Mouse (Mus musculus) right cerebral cortex, postnatal 14 days (tissue): ENCODE results near the gene Schip1.

Experiments used
- DNase-seq: peaks from one replicate; pipeline ENCODE4 v3.0.0; 2022

Schip1 gene

DNA sequence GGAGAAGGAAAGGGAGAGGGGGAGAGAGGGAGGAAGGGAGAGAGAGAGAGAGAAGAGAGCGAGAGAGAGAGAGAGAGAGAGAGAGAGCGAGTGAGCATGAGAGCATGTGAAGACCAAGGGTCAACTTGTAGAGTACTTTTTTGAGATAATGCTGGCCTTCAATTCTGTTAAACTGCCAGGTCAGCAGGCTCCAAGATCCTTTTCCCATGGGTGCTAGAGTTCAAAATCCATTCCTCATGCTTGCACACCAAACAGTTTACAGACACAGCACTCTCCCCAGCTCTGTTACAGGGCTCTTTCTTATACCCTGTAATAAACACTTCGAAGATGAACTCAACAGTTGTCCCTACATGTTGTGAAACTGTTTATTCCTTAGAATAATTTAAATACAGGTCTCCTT lies 450.1 kb downstream of the Schip1 start:
- no peak for DNase-seq

DNA sequence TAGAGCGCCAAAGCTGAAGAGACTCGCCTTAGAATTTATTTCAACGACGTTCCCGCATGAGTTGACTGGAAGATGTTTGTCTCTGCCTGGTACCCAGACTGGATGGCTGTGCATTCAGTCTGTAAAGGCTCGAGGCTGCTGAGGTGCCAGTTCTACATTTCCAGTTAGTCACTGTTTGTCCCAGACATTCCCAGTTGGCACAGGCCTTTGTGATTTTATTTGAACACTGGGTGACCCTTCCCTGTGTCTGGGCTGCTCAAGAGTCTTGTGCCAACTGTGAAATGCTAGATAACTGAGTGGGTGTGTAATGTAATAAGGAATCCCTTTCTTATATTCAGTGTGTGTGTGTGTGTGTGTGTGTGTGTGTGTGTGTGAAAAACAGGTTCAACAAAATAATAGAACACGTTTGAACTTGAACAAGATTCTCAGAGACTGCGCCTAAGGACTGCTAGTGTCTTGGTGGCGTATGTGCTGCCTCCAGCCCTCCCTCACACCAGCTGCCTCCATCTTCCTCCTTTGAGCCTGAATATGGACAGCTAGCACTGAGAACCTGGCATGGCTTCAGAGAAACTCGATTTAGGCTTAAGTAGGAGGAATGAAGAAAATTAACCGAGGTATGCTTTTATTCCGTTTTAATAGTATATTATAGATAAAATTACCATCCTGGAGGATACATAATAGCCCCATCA lies 451.9 kb downstream of the Schip1 start:
- DNase-seq: no peak

DNA sequence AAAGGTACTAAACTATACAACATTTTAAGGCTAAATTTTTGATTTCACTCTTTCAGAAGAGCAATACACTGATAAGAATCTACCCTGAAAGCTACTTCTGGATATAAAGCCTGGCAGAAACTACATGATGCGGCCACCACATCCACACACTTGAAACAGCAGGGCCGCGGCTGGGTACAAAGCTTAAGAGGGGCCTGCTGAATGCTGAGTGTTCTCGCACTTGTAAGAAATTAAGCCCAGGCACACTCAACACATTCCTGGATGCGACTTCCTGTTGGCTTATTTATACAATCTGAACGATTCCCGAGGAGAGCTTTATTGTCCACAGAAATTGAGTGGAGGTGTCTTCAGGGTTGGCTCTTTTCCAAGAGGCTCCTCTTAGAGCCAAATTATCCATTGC lies 452.6 kb downstream of the Schip1 start:
- DNase-seq: no peak

DNA sequence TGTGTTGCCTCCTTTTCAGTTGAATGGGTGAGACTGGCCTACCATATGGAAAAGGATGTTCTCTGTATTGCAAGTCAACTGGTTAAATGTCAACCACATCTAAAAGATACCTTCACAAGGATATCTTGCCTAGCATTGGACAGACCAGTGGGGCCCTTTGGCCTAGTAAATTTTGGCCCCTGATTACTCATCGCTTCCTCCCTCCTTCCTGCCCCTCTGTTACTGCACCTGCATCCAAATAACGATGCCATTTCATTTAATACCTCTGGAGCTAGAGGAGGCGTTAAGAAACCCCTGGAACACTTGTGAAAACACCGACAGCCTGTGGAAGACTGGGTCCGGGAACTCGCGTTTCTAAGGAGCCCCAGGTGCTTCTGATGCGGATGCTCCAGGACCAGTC lies 453.4 kb downstream of the Schip1 start:
- DNase-seq: no peak

DNA sequence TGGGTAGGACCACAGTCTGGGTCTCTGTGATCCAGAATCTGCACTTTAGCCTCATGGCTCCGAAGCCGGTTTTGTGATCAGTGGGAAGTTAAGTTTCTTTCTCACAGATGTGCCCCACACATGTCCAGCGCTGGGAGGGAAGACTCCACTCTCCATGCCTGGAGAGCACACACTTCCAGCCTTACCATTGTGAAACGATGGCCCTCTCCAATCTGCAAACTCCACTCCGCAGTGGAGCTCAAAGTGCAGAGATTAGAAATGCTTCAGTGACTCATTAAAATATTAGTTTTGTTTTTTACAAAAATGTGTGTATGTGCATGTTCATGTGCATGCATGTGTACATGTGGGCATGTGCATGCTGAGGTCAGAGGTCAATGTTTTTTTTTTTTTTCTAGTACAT lies 454.0 kb downstream of the Schip1 start:
- DNase-seq: no peak

DNA sequence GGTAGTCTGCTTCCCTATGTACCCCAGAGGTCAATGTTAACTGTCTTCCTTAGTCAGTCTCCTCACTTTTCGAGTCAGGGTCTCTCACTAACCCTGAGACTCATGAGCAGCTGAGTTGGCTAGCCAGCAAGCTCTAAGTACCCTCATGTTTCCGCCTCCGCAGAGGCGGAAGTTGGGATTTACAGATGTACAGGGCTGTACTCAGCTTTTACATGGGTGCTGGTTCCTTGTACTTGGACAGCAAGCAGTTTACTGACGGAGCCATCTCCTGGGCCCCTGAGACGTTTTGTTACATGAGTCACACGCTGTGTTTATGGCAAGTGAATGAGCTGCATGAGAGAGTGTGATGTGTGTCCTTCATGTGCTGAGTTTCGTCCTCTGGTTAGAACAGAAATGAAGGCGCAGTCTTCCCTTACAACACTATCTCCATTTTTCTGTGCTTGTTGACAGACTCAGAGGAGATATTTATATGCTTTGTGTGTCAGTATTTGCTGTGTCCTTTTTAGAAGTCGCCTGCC lies 460.8 kb downstream of the Schip1 start:
- no peak for DNase-seq

DNA sequence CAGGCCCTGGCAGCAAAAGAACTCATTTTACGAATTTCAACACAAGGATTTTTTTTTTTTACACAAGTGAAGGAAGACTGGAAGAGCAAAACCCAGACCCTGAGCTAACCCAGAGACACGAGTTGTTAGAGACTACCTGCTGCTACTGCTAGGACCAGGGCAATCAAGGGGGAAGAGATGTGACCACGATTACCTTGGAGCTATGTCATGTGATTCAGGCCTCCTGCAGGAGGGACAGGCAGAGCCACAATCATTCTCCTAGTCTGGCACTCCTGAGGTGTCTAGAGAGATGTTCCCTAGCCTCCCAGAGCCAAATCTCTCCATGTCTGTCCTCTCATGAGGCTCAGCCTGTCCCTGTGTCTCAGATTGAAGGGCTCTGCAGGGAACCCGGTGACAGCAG lies 461.8 kb downstream of the Schip1 start:
- no peak for DNase-seq

- no peak for DNase-seq
Observed at GRCm38 (mm10) chr3:68527182-68527581, 462.6 kb downstream of the Schip1 start.

DNA sequence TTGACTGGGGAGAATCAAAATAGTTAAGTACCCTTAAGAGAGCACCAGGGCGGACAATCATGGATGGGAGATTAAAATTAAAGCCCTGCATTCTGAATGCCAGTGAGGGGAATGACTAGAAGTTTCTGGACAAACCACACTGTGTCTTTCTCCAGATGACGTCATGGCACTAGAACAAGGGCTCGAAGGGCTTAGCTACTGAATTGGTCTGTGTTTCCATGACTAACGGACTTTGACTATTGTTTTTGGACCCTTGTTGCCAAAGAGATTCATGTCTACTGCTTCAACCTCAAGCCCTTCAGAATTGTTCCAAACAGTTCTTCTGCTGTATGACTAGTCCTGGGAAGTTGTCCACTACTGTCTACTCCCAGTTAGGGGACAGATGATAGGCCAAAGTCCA lies 467.3 kb downstream of the Schip1 start:
- no peak for DNase-seq

GRCm38 (mm10) chr3:68534571-68535051 lies 470.0 kb downstream of the Schip1 start:
- DNase-seq: no peak

DNA sequence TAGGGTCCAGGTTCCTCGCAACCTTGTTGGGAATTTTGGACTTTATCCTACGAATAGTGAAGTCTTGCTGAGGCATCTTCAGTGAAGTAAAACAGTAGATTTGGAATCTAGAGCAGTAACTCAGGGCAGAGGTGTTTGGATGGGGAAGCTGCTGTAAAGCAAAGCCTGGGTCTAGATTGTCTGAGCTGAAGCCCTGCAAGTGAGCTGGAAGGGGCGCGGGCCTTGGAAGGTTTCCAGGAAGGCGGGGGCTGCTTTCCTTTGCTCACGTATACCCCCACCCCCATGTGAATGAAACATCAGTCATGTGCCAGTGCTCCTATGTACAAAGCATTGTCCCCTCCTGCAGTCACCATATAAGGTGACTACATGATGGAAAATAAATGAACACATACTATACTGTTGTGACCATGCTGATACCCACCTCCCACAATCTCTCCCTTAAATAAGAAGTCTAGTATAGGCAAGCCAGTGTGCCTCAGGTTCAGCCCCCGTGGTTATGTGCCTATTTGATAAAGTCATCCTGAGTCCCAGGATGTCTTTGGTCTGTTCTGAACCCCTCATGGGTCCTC lies 470.6 kb downstream of the Schip1 start:
- DNase-seq: no peak

- no peak for DNase-seq
Observed at GRCm38 (mm10) chr3:68536071-68536470, 471.5 kb downstream of the Schip1 start.

- DNase-seq: no peak
Observed at GRCm38 (mm10) chr3:68541688-68542087, 477.1 kb downstream of the Schip1 start.

GRCm38 (mm10) chr3:68542944-68543501 lies 478.4 kb downstream of the Schip1 start:
- peak; percentile 40 for DNase-seq

GRCm38 (mm10) chr3:68544811-68545210 lies 480.2 kb downstream of the Schip1 start:
- no peak for DNase-seq

- DNase-seq: no peak
Observed at GRCm38 (mm10) chr3:68545898-68546297, 481.3 kb downstream of the Schip1 start.

DNA sequence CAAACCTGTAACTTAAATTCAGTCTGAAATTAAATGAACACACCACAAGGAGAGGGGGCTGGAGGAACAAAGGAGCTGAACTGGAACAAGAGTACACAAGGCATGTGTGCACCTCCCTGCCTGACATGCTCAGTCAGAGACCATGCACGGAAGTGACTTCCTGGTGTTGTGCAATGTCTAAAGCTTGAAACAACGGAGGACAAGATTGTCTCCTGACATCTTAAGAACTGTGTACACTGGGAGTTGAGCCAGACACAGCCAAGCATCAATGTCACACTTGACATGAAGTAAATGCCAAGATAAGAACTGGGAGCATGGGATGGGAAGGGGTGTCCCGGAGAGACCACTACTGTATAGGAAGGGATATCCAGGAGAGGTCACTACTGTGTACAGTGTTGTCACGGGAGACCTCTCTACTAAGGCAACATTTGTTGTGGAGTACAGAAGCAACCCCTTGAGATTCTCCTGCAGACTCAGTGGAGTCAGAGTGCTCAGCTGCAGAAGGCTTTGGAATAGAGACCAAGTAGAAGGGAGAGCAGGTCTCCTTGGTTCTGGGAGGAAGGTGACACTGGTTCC lies 490.6 kb downstream of the Schip1 start:
- DNase-seq: no peak

GRCm38 (mm10) chr3:68556891-68557290 lies 492.3 kb downstream of the Schip1 start:
- DNase-seq: no peak

DNA sequence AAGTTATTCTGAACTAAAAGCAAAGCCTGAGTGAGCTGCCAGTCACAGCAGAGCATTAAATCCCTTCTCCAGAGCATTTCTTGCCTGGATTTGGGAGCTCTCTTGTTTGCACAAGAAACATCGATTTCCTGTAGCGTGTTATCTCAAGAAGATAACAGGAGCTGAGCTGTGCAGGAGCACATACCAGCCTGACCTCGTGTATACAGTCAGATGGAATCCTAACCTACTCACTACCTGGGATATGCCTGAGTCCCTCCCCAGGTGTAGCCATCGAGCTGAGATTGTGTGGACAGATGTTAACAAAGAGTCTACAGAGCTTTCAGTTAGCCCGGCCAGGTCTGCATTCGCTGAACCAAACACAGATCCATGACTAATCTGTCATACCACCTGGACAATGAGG lies 494.1 kb downstream of the Schip1 start:
- no peak for DNase-seq

DNA sequence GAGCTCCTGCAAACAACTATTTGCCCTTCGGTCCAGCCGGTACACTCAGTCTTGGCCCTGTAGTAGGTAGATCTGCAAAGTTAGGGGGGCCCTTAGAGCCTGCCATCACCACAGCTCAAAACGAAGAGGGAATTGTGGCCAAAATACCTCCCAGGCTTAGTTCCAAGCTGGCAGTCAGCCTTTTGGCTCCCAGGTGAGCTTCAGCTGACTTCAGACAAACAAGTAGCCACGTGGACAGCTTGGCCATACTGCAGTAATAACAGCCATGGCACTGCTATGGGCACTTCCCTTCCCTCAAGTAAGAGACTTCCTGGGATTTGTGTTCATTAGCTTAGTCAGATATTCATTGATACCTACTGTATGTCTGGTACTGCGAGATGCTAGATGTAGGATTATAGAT lies 495.5 kb downstream of the Schip1 start:
- DNase-seq: no peak

DNA sequence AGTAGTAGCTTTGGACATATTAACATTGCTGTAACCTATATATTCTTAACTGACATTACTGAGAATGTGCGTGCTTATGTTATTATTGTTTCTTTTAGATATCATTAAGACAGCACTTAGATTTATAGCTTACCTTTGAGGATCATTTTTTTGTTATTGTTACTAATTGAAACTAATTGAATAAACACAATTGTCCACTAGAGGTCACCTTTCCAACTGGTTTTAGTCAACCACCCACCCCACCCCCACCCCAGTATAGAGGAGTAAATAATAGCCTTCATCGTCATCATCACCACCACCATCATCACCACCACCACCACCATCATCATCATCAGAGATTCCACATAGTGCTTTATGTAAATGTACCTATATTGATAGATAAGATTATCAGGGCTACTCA lies 498.2 kb downstream of the Schip1 start:
- DNase-seq: no peak

GRCm38 (mm10) chr3:68563922-68564321 lies 499.3 kb downstream of the Schip1 start:
- DNase-seq: no peak

- DNase-seq: no peak
Observed at GRCm38 (mm10) chr3:68564978-68565674, 500.5 kb downstream of the Schip1 start.
